Mouse (Mus musculus) heart, adult 2 months (tissue): Measurements from ENCODE around the gene H2afy2. TPM values are rescaled to one million over a fixed set of nuclear protein-coding genes. Genes with fewer than 3 reads are reported as not detected.

Experiments used
- DNase-seq, 2 experiments: peaks; one replicate each; pipeline ENCODE4 v3.0.0; 2021
- H3K27ac ChIP-seq: fragments of 200-600 bp; 2 replicates; pipeline ENCODE4 v1.8.1; 2022
- H3K27me3 ChIP-seq: fragments of 200-500 bp; 2 replicates; pipeline ENCODE4 v1.6.1; 2012; ENCODE audit warnings: mild to moderate bottlenecking, low read length, inconsistent platforms, mixed read lengths; ENCODE audit not compliant: control insufficient read depth, insufficient read depth
- H3K36me3 ChIP-seq: fragments of 200-500 bp; 2 replicates; pipeline ENCODE4 v1.6.1; 2012; ENCODE audit warnings: low read length, inconsistent platforms; ENCODE audit not compliant: control insufficient read depth, insufficient read depth
- H3K4me1 ChIP-seq: fragments of 200-500 bp; 2 replicates; pipeline ENCODE4 v1.6.1; 2011; ENCODE audit warnings: low read length; ENCODE audit not compliant: control insufficient read depth, insufficient read depth
- H3K4me3 ChIP-seq: fragments of 200-600 bp; 2 replicates; pipeline ENCODE4 v1.8.1; 2022
- H3K79me2 ChIP-seq: fragments of 200-500 bp; replicated peaks from 2 replicates; pipeline ENCODE4 v1.6.1; 2012; ENCODE audit warnings: mild to moderate bottlenecking, inconsistent platforms, low read length, moderate library complexity, mixed read lengths; ENCODE audit not compliant: control insufficient read depth, insufficient read depth
- H3K9ac ChIP-seq: fragments of 200-500 bp; 2 replicates; pipeline ENCODE4 v1.6.1; 2012; ENCODE audit warnings: low read depth, mild to moderate bottlenecking, control low read depth, inconsistent platforms, low read length, mixed read lengths
- CTCF ChIP-seq: fragments of 200-600 bp; IDR thresholded peaks from 2 replicates; pipeline ENCODE4 v1.8.1; 2022; ENCODE audit warnings: antibody characterized with exemption, mild to moderate bottlenecking, moderate library complexity
- EP300 ChIP-seq: fragments of 200-500 bp; IDR thresholded peaks from 2 replicates; pipeline ENCODE4 v1.6.1; 2011; ENCODE audit warnings: low read depth, low read length, control low read depth; ENCODE audit not compliant: insufficient read depth
- POLR2A ChIP-seq: fragments of 200-500 bp; IDR thresholded peaks from 2 replicates; pipeline ENCODE4 v1.6.1; 2011; ENCODE audit warnings: mild to moderate bottlenecking, low read depth, low read length, control low read depth; ENCODE audit not compliant: insufficient read depth
- WGBS: fragments of 180-500 bp; shearing (Covaris S2); methylation state at CpG from one replicate; pipeline ENCODE4 v1.1.7; 2018; 5-methylcytosine and 5-hydroxymethylcytosine counted together
- intact Hi-C: fragments of 180-260 bp; cut with DNase I; formaldehyde crosslinking; loops from one replicate; pipeline ENCODE4 v1.15.1; 2025
- polyA plus RNA-seq: library from polyadenylated mRNA; depleted of rRNA; stranded (reverse); fragments of >200 nt; gene quantifications from 2 replicates; pipeline ENCODE4 v1.2.3, GENCODE M21; 2012
- total RNA-seq, 2 experiments: library from RNA; stranded (reverse); gene quantifications; 2 replicates each; pipeline ENCODE4 v1.2.3; 2021

H2afy2 gene
- total and polyA plus RNA-seq, 3 experiments, result 3.4 to 4.7 (median 4.2) TPM

- Histone ChIP-seq H3K36me3 (no peaks in the 10 kb centered on the region), H3K4me3 (no peak overlapping the region), H3K9ac (no peak overlapping the region), H3K27me3 (no peaks in the 10 kb centered on the region), H3K4me1 (peaks cover 3% of the 10 kb centered on the region; the same call in 1 of the 2 replicates), H3K79me2 (no peaks in the 10 kb centered on the region), H3K27ac (no peak overlapping the region)
- TF ChIP-seq EP300 (no peak), CTCF (no peak), POLR2A (no peak)
- intact Hi-C loops, result no loop called here
- DNase-seq, result peak; percentile 50 to 66
- WGBS, result 74% methylated on average over 14 of the region's 14 CpGs
These were observed 26.9 kb downstream of the H2afy2 start for GRCm38 (mm10) chr10:61757022-61757421.

- H3K4me3 ChIP-seq, result no peak overlapping the region
- no peak for DNase-seq
- H3K27me3 ChIP-seq, result no peaks in the 10 kb centered on the region
- TF ChIP-seq EP300 (no peak), POLR2A (no peak), CTCF (no peak)
- no peak overlapping the region for H3K9ac ChIP-seq
- H3K79me2 ChIP-seq, result no peaks in the 10 kb centered on the region
- H3K27ac ChIP-seq, result no peak overlapping the region
- 97% methylated on average over 23 of the region's 23 CpGs for WGBS
- H3K4me1 ChIP-seq, result no peaks in the 10 kb centered on the region
- intact Hi-C loops, result no loop called here
- H3K36me3 ChIP-seq, result no peaks in the 10 kb centered on the region
These were observed 30.9 kb downstream of the H2afy2 start for GRCm38 (mm10) chr10:61753071-61753470.

GRCm38 (mm10) chr10:61751534-61752219 lies 32.3 kb downstream of the H2afy2 start:
- 47% methylated on average over 20 of the region's 20 CpGs for WGBS
- Histone ChIP-seq H3K79me2 (no peaks in the 10 kb centered on the region), H3K36me3 (no peaks in the 10 kb centered on the region), H3K4me3 (no peak overlapping the region), H3K9ac (no peak overlapping the region), H3K27me3 (no peaks in the 10 kb centered on the region), H3K4me1 (no peaks in the 10 kb centered on the region), H3K27ac (no peak overlapping the region)
- DNase-seq, result peak in 1 of 2 experiments; percentile 16
- TF ChIP-seq CTCF, result no peak
- no peak for TF ChIP-seq POLR2A
- no peak for TF ChIP-seq EP300
- intact Hi-C loops, result no loop called here

- no peaks in the 10 kb centered on the region for H3K4me1 ChIP-seq
- H3K36me3 ChIP-seq, result no peaks in the 10 kb centered on the region
- no peak overlapping the region for H3K27ac ChIP-seq
- no peak overlapping the region for H3K9ac ChIP-seq
- no peaks in the 10 kb centered on the region for H3K79me2 ChIP-seq
- intact Hi-C loops, result no loop called here
- H3K27me3 ChIP-seq, result no peaks in the 10 kb centered on the region
- H3K4me3 ChIP-seq, result no peak overlapping the region
- TF ChIP-seq CTCF (no peak), EP300 (no peak), POLR2A (no peak)
- no peak for DNase-seq
- 84% methylated on average over 9 of the region's 9 CpGs for WGBS
These were observed 33.9 kb downstream of the H2afy2 start for GRCm38 (mm10) chr10:61750014-61750413.

- no peak for DNase-seq
- intact Hi-C loops, result no loop called here
- H3K36me3 ChIP-seq, result no peaks in the 10 kb centered on the region
- no peaks in the 10 kb centered on the region for H3K79me2 ChIP-seq
- 93% methylated on average over 13 of the region's 13 CpGs for WGBS
- TF ChIP-seq EP300 (no peak), POLR2A (no peak), CTCF (no peak)
- no peaks in the 10 kb centered on the region for H3K27me3 ChIP-seq
- H3K4me3 ChIP-seq, result no peak overlapping the region
- H3K4me1 ChIP-seq, result no peaks in the 10 kb centered on the region
- H3K27ac ChIP-seq, result no peak overlapping the region
- no peak overlapping the region for H3K9ac ChIP-seq
These were observed 36.6 kb downstream of the H2afy2 start for GRCm38 (mm10) chr10:61747302-61747701.

- H3K4me3 ChIP-seq, result no peak overlapping the region
- no peak for DNase-seq
- 89% methylated on average over 4 of the region's 4 CpGs for WGBS
These were observed 38.8 kb downstream of the H2afy2 start for GRCm38 (mm10) chr10:61745133-61745532.

More at GRCm38 (mm10) chr10:61745133-61745532, 38.8 kb downstream of the H2afy2 start:
- H3K4me1 ChIP-seq, result no peaks in the 10 kb centered on the region
- H3K9ac ChIP-seq, result no peak overlapping the region
- H3K27ac ChIP-seq, result no peak overlapping the region
- no peaks in the 10 kb centered on the region for H3K27me3 ChIP-seq
- intact Hi-C loops, result no loop called here
- TF ChIP-seq CTCF (peak; percentile 55), EP300 (no peak)
- H3K36me3 ChIP-seq, result no peaks in the 10 kb centered on the region
- H3K79me2 ChIP-seq, result no peaks in the 10 kb centered on the region
